Mouse (Mus musculus) kidney, embryonic 16.5 days (tissue): ENCODE results near the gene Rps6ka1. TPM values are rescaled to one million over a fixed set of nuclear protein-coding genes. Genes with fewer than 3 reads are reported as not detected.

ENCODE experiments used
- ATAC-seq: fragments of 200-750 bp; cut with Nextera tagmentation; 2 replicates; pipeline ENCODE4 v1.8.0; 2017; ENCODE audit warnings: moderate TSS enrichment; ENCODE audit not compliant: low FRiP score, low TSS enrichment
- H3K27ac ChIP-seq: fragments of 300-500 bp; sonication (generic); 2 replicates; pipeline ENCODE4 v1.5.1; 2014; ENCODE audit warnings: low read length
- H3K27me3 ChIP-seq: fragments of 300-500 bp; sonication (generic); 2 replicates; pipeline ENCODE4 v1.6.1; 2014; ENCODE audit warnings: low read length, control low read depth, mixed read lengths; ENCODE audit not compliant: insufficient read depth
- H3K36me3 ChIP-seq: fragments of 300-500 bp; sonication (generic); 2 replicates; pipeline ENCODE4 v1.6.1; 2014; ENCODE audit warnings: low read length, control low read depth, mixed read lengths; ENCODE audit not compliant: insufficient read depth
- H3K4me1 ChIP-seq: fragments of 300-500 bp; sonication (generic); 2 replicates; pipeline ENCODE4 v1.6.1; 2014; ENCODE audit warnings: low read length, control low read depth, mixed read lengths; ENCODE audit not compliant: insufficient read depth
- H3K4me2 ChIP-seq: fragments of 300-500 bp; sonication (generic); replicated peaks from 2 replicates; pipeline ENCODE4 v1.6.1; 2014; ENCODE audit warnings: low read depth, low read length
- H3K4me3 ChIP-seq: fragments of 300-500 bp; sonication (generic); 2 replicates; pipeline ENCODE4 v1.5.1; 2014; ENCODE audit warnings: mild to moderate bottlenecking, low read length
- H3K9ac ChIP-seq: fragments of 300-500 bp; sonication (generic); replicated peaks from 2 replicates; pipeline ENCODE4 v1.6.1; 2014; ENCODE audit warnings: low read length
- H3K9me3 ChIP-seq: fragments of 300-500 bp; sonication (generic); 2 replicates; pipeline ENCODE4 v1.6.1; 2016; ENCODE audit warnings: low read length, control low read depth
- WGBS: fragments of 180-500 bp; shearing (Covaris S2); extraction: QIAGEN DNeasy Blood & Tissue Kit; methylation state at CpG from one replicate; pipeline ENCODE4 v1.1.7; 2014; 5-methylcytosine and 5-hydroxymethylcytosine counted together
- polyA plus RNA-seq: library from polyadenylated mRNA; unstranded; fragments of >200 nt; fragmentation: Nextera tagmentation; extraction: Ambion mirVana; gene quantifications from 2 replicates; pipeline ENCODE4 v1.2.1, GENCODE M21; 2015

Gene Rps6ka1
- polyA plus RNA-seq, 1 experiment from 2014 or later: 52.0 TPM

- WGBS: 40% methylated on average over 9 of the region's 9 CpGs
- H3K9me3 ChIP-seq: no peaks in the 10 kb centered on the region
- no peak overlapping the region for H3K27ac ChIP-seq
- H3K9ac ChIP-seq: no peak overlapping the region
- peaks cover 17% of the 10 kb centered on the region; the same call in 1 of the 2 replicates for H3K4me1 ChIP-seq
- H3K27me3 ChIP-seq: no peaks in the 10 kb centered on the region
- H3K4me2 ChIP-seq: no peak overlapping the region
- H3K4me3 ChIP-seq: no peak overlapping the region
- ATAC-seq: peak; percentile 75
- no peaks in the 10 kb centered on the region for H3K36me3 ChIP-seq
Measured at GRCm38 (mm10) chr4:133899241-133899800, 11.7 kb upstream of the Rps6ka1 start.

- H3K27ac ChIP-seq: 0 out of 2 replicates have a peak overlapping the region, but pooled peaks have one; percentile 28
- no peak overlapping the region for H3K9ac ChIP-seq
- no peak overlapping the region for H3K4me2 ChIP-seq
- H3K27me3 ChIP-seq: no peaks in the 10 kb centered on the region
- 0 out of 2 replicates have a peak, but pooled peaks have one; percentile 33 for ATAC-seq
- H3K4me1 ChIP-seq: peaks cover 17% of the 10 kb centered on the region; the same call in 1 of the 2 replicates
- no peaks in the 10 kb centered on the region for H3K9me3 ChIP-seq
- WGBS: 23% methylated on average over 6 of the region's 6 CpGs
- no peak overlapping the region for H3K4me3 ChIP-seq
- no peaks in the 10 kb centered on the region for H3K36me3 ChIP-seq
Measured at GRCm38 (mm10) chr4:133898151-133898550, 10.6 kb upstream of the Rps6ka1 start.

GRCm38 (mm10) chr4:133897431-133897891, 9.9 kb upstream of the Rps6ka1 start:
- Histone ChIP-seq H3K4me2 (no peak overlapping the region), H3K9me3 (no peaks in the 10 kb centered on the region), H3K4me1 (peaks cover 17% of the 10 kb centered on the region; the same call in 1 of the 2 replicates), H3K36me3 (no peaks in the 10 kb centered on the region), H3K27ac (no peak overlapping the region), H3K27me3 (no peaks in the 10 kb centered on the region), H3K4me3 (no peak overlapping the region), H3K9ac (no peak overlapping the region)
- WGBS: 75% methylated on average over 11 of the region's 11 CpGs
- no peak for ATAC-seq

DNA sequence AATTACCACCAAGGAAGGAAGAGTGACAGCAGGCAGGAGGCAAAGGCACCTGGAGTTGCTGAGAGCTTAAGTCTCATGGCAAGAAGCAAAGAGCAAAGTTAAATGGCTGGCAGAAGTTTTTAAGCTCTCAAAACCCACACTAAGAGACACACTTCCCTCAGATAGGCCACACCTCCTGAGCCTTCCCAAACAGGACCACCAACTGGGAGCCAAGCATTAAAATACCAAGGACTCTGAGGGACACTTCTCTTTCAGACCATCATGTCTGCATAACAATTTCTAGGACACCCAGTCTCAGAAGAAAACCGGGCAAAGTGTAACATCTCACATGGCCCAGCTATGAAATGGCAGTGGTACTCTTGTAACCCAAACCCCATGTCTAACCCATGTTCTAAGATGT, 9.4 kb upstream of the Rps6ka1 start:
- Histone ChIP-seq H3K4me2 (no peak overlapping the region), H3K27ac (no peak overlapping the region), H3K4me1 (peaks cover 17% of the 10 kb centered on the region; the same call in 1 of the 2 replicates), H3K9me3 (no peaks in the 10 kb centered on the region), H3K27me3 (no peaks in the 10 kb centered on the region), H3K36me3 (no peaks in the 10 kb centered on the region), H3K4me3 (no peak overlapping the region), H3K9ac (no peak overlapping the region)
- ATAC-seq: no peak
- 77% methylated on average over 1 of the region's 1 CpGs for WGBS

GRCm38 (mm10) chr4:133896002-133896401, 8.4 kb upstream of the Rps6ka1 start:
- ATAC-seq: no peak
- Histone ChIP-seq H3K4me3 (no peak overlapping the region), H3K27me3 (no peaks in the 10 kb centered on the region), H3K9me3 (no peaks in the 10 kb centered on the region), H3K9ac (no peak overlapping the region), H3K36me3 (no peaks in the 10 kb centered on the region), H3K4me2 (no peak overlapping the region), H3K4me1 (peaks cover 17% of the 10 kb centered on the region; the same call in 1 of the 2 replicates), H3K27ac (no peak overlapping the region)
- WGBS: 95% methylated on average over 3 of the region's 3 CpGs

DNA sequence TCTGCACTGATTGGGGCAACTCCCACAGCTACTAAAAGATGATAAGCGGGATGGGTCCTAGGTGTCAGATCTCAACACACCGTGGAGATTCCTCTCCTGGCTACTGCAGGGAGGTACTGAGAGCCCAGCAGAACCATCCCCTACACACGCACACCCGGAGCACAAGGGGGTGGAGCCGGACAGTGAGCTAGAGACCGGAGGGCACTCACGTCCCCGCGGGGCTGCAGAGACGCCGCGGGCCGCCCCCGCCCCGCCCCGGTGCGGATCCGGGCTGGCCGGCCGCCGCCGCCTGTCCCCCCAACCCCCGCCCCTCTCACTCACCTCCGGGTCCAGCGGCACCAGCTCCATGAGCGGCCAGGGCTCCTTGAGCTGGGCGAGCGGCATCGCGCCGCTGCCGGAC, 348 bp downstream of the Rps6ka1 start:
- Histone ChIP-seq H3K4me1 (peaks cover 23% of the 10 kb centered on the region), H3K36me3 (no peaks in the 10 kb centered on the region), H3K27me3 (no peaks in the 10 kb centered on the region), H3K4me2 (peak overlapping the region; percentile 93), H3K4me3 (peak overlapping the region; percentile 79), H3K9me3 (no peaks in the 10 kb centered on the region), H3K27ac (peak overlapping the region; percentile 59), H3K9ac (peak overlapping the region; percentile 87)
- peak; percentile 54 for ATAC-seq
- WGBS: under 1% methylated on average over 23 of the region's 32 CpGs

GRCm38 (mm10) chr4:133885991-133886501, 1.6 kb downstream of the Rps6ka1 start:
- Histone ChIP-seq H3K4me2 (peak overlapping the region; percentile 93), H3K27me3 (no peaks in the 10 kb centered on the region), H3K9ac (peak overlapping the region; percentile 87), H3K36me3 (no peaks in the 10 kb centered on the region), H3K4me3 (peak overlapping the region; percentile 79), H3K27ac (peak overlapping the region; percentile 87), H3K4me1 (peaks cover 23% of the 10 kb centered on the region), H3K9me3 (no peaks in the 10 kb centered on the region)
- ATAC-seq: peak; percentile 60
- WGBS: 7% methylated on average over 10 of the region's 10 CpGs

GRCm38 (mm10) chr4:133885331-133885730, 2.3 kb downstream of the Rps6ka1 start:
- WGBS: 47% methylated on average over 4 of the region's 4 CpGs
- peak overlapping the region; percentile 79 for H3K4me3 ChIP-seq
- no peak for ATAC-seq
- peak overlapping the region; percentile 87 for H3K9ac ChIP-seq
- peak overlapping the region; percentile 93 for H3K4me2 ChIP-seq
- no peaks in the 10 kb centered on the region for H3K36me3 ChIP-seq
- no peaks in the 10 kb centered on the region for H3K27me3 ChIP-seq
- peaks cover 23% of the 10 kb centered on the region for H3K4me1 ChIP-seq
- H3K27ac ChIP-seq: peak overlapping the region; percentile 87
- H3K9me3 ChIP-seq: no peaks in the 10 kb centered on the region

DNA sequence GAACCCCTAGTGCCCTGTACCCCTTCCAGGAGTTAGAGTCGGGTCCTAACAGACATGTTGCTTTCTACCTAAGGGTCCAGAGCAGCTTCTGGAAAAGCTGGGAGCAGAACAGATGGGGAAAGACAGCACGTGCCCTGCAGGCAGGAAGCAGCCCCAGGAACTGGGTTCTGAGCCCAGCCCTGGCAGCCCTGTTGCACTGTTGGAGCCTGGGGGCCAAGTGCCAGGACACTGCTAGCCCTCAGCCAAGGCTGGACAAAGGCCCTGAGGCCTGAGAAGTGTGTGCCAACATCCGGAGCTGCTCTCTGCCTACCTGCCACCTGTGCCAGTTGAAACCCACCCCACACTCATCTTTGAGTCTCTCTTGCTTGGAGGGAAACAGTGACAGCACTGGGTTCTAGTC, 2.7 kb downstream of the Rps6ka1 start:
- ATAC-seq: no peak
- no peak overlapping the region for H3K9ac ChIP-seq
- no peaks in the 10 kb centered on the region for H3K9me3 ChIP-seq
- H3K27ac ChIP-seq: no peak overlapping the region
- no peak overlapping the region for H3K4me3 ChIP-seq
- H3K27me3 ChIP-seq: no peaks in the 10 kb centered on the region
- no peak overlapping the region for H3K4me2 ChIP-seq
- peaks cover 23% of the 10 kb centered on the region for H3K4me1 ChIP-seq
- WGBS: 79% methylated on average over 3 of the region's 3 CpGs
- H3K36me3 ChIP-seq: no peaks in the 10 kb centered on the region

DNA sequence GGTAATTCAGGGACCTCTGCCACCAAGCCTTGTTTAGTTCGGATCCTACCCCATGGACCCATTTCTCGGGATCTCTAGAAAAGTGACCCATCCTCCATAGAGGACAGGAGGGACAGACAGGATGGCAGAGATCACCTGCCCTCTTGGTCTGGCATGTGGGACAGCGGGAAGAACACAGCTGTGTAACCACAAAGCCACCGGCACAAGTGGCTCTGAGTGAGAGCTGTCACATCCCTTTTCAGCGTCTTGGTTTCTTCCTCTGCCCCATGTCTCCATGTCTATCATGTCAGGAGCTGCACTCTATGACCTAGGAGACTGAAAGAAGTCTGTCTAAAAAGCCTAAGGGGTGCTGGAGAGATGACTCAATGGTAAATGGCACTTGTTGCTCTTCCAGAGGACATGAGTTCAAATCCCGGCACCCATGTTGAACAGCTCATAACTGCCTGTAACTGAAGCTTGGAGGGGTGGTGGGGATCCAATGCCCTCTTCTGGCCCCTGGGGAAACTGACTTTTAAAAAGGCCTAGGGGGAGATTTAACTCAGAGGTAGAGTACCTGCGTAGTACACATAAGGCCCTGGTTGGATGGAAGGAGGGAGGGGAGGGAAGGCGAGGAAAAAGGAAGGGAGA, 3.4 kb downstream of the Rps6ka1 start:
- no peak overlapping the region for H3K4me2 ChIP-seq
- H3K27ac ChIP-seq: no peak overlapping the region
- no peak overlapping the region for H3K4me3 ChIP-seq
- no peak for ATAC-seq
- 93% methylated on average over 8 of the region's 8 CpGs for WGBS
- H3K4me1 ChIP-seq: peaks cover 23% of the 10 kb centered on the region
- 0 out of 2 replicates have a peak, but pooled peaks cover 2% of the 10 kb centered on the region for H3K36me3 ChIP-seq
- no peak overlapping the region for H3K9ac ChIP-seq
- no peaks in the 10 kb centered on the region for H3K27me3 ChIP-seq
- H3K9me3 ChIP-seq: no peaks in the 10 kb centered on the region
